In genomic region chr2:26034344-26035050, GRCm38 (mm10) we compare ENCODE assay signal across 20 mouse cellular contexts. TPM values are rescaled to one million over a fixed set of nuclear protein-coding genes. Genes with fewer than 3 reads are reported as not detected.
DNase-seq lines count a peak whose midpoint lies in the region; ATAC-seq lines count a peak whose summit lies in the region.
"Had no signal": no experiment of that assay in that cellular context is flagged by ENCODE, and none has a peak within 500 bp of the region (broad histone marks: within the 10 kb centered on the region; RNA-seq: fewer than 3 reads in every experiment).

No protein-coding gene starts in this region.

- ATAC-seq in kidney, embryonic 15.5 days (replicated peaks; ENCODE audit: low FRiP score) = no peak
- no peak for ATAC-seq in limb, embryonic 12.5 days (ENCODE audit: insufficient number of reproducible peaks, insufficient read depth, low FRiP score, low TSS enrichment, low read depth)
- no peak for ATAC-seq in limb, embryonic 13.5 days (ENCODE audit: low FRiP score, low read depth)
- ATAC-seq: forebrain, embryonic 16.5 days had no signal

- no peaks in the 10 kb centered on the region for H3K9me3 ChIP-seq in kidney, embryonic 15.5 days (replicated peaks)
- no peaks in the 10 kb centered on the region for H3K9me3 ChIP-seq in limb, embryonic 12.5 days
- H3K9me3 ChIP-seq in limb, embryonic 10.5 days (replicated peaks) = no peaks in the 10 kb centered on the region
- no peaks in the 10 kb centered on the region for H3K9me3 ChIP-seq in limb, embryonic 13.5 days
- H3K9me3 ChIP-seq: embryonic facial prominence, embryonic 13.5 days; forebrain, embryonic 12.5 days; heart, embryonic 15.5 days had no signal

- 63% methylated on average over 15 of the region's 15 CpGs for WGBS in kidney, embryonic 15.5 days
- WGBS in limb, embryonic 12.5 days = 62% methylated on average over 15 of the region's 15 CpGs
- 88% methylated on average over 15 of the region's 15 CpGs for WGBS in limb, embryonic 10.5 days
- 50% methylated on average over 15 of the region's 15 CpGs for WGBS in limb, embryonic 13.5 days

- H3K36me3 ChIP-seq in kidney, embryonic 15.5 days = no peaks in the 10 kb centered on the region
- H3K36me3 ChIP-seq in limb, embryonic 12.5 days = no peaks in the 10 kb centered on the region
- H3K36me3 ChIP-seq in limb, embryonic 10.5 days = no peaks in the 10 kb centered on the region
- H3K36me3 ChIP-seq in limb, embryonic 13.5 days = no peaks in the 10 kb centered on the region
- H3K36me3 ChIP-seq: embryonic facial prominence, embryonic 13.5 days; forebrain, embryonic 12.5 days; heart, embryonic 15.5 days had no signal

- H3K9ac ChIP-seq in kidney, embryonic 15.5 days = no peak overlapping the region
- H3K9ac ChIP-seq in limb, embryonic 12.5 days (replicated peaks) = no peak overlapping the region
- H3K9ac ChIP-seq in limb, embryonic 13.5 days = no peak overlapping the region
- H3K9ac ChIP-seq: embryonic facial prominence, embryonic 13.5 days; forebrain, embryonic 12.5 days; heart, embryonic 15.5 days had no signal

- no peaks in the 10 kb centered on the region for H3K27me3 ChIP-seq in kidney, embryonic 15.5 days
- H3K27me3 ChIP-seq in limb, embryonic 12.5 days = peaks cover 9% of the 10 kb centered on the region
- peaks cover 4% of the 10 kb centered on the region; the same call in 1 of the 2 replicates for H3K27me3 ChIP-seq in limb, embryonic 10.5 days (ENCODE audit: low read depth, poor library complexity, severe bottlenecking)
- peaks cover 24% of the 10 kb centered on the region; the same call in 1 of the 2 replicates for H3K27me3 ChIP-seq in limb, embryonic 13.5 days
- H3K27me3 ChIP-seq: embryonic facial prominence, embryonic 13.5 days had no signal

- DNase-seq in kidney, postnatal 10 days = peak; percentile 46
- DNase-seq in limb, embryonic 10.5 days (ENCODE audit: low spot score) = no peak
- peak; percentile 34 for DNase-seq in Muller cell, postnatal 12 days (ENCODE audit: inconsistent ontology term)
- no peak for DNase-seq in heart, adult 9 months (ENCODE audit: low spot score in 2 of 2)
- DNase-seq in right cerebral cortex, postnatal 36 days (ENCODE audit: low spot score in 2 of 2) = no peak
- DNase-seq: adrenal gland, postnatal 10 days; cerebellum, adult 18-20 months; cerebellum, adult 9-11 months; cerebellum, postnatal 36 days; gastrocnemius, postnatal 10 days; heart, adult 18-20 months; heart, postnatal 14 days had no signal

- no peak overlapping the region for H3K27ac ChIP-seq in kidney, embryonic 15.5 days
- H3K27ac ChIP-seq in limb, embryonic 12.5 days = peak overlapping the region; percentile 29; the same call in 1 of the 2 replicates
- H3K27ac ChIP-seq in limb, embryonic 10.5 days = no peak overlapping the region
- no peak overlapping the region for H3K27ac ChIP-seq in limb, embryonic 13.5 days
- H3K27ac ChIP-seq: embryonic facial prominence, embryonic 13.5 days; forebrain, embryonic 12.5 days; heart, embryonic 15.5 days had no signal

- 0 out of 2 replicates have a peak, but pooled peaks cover 7% of the 10 kb centered on the region for H3K4me1 ChIP-seq in kidney, embryonic 15.5 days
- H3K4me1 ChIP-seq in limb, embryonic 12.5 days (replicated peaks) = peaks cover 32% of the 10 kb centered on the region
- H3K4me1 ChIP-seq in limb, embryonic 10.5 days = peaks cover 31% of the 10 kb centered on the region
- H3K4me1 ChIP-seq in limb, embryonic 13.5 days = peaks cover 29% of the 10 kb centered on the region
- H3K4me1 ChIP-seq: embryonic facial prominence, embryonic 13.5 days; forebrain, embryonic 12.5 days had no signal

- H3K4me3 ChIP-seq in kidney, embryonic 15.5 days (replicated peaks) = no peak overlapping the region
- no peak overlapping the region for H3K4me3 ChIP-seq in limb, embryonic 12.5 days (replicated peaks)
- no peak overlapping the region for H3K4me3 ChIP-seq in limb, embryonic 10.5 days
- H3K4me3 ChIP-seq in limb, embryonic 13.5 days = no peak overlapping the region
- H3K4me3 ChIP-seq: embryonic facial prominence, embryonic 13.5 days; forebrain, embryonic 12.5 days; heart, embryonic 15.5 days had no signal

- no peak overlapping the region for H3K4me2 ChIP-seq in kidney, embryonic 15.5 days
- H3K4me2 ChIP-seq in limb, embryonic 12.5 days = peak overlapping the region; percentile 27; the same call in 1 of the 2 replicates
- peak overlapping the region; percentile 42 for H3K4me2 ChIP-seq in limb, embryonic 13.5 days (replicated peaks)
- H3K4me2 ChIP-seq: embryonic facial prominence, embryonic 13.5 days; forebrain, embryonic 12.5 days; heart, embryonic 11.5 days; heart, embryonic 15.5 days had no signal

RNA-seq across cellular contexts. Expression of gene Ubac1, which starts 12.9 kb away (rescaled TPM):
- polyA plus RNA-seq in kidney, embryonic 15.5 days (2015; fragmentation: Nextera tagmentation; extraction: Ambion mirVana) = 89.8 and 94.5 TPM in 2 replicates
- polyA plus RNA-seq in limb, embryonic 12.5 days (2016; fragmentation: Nextera tagmentation; extraction: Ambion mirVana) = 98.3 and 101 TPM in 2 replicates
- polyA plus RNA-seq in limb, embryonic 10.5 days (2016; fragmentation: Nextera tagmentation; extraction: Ambion mirVana) = 95.5 and 95.6 TPM in 2 replicates
- polyA plus RNA-seq in limb, embryonic 13.5 days (2015; fragmentation: Nextera tagmentation; extraction: Ambion mirVana) = 95.7 and 104 TPM in 2 replicates

RNA-seq across cellular contexts. Expression of gene Camsap1, which starts 51.4 kb away (rescaled TPM):
- 18.6 and 18.9 TPM in 2 replicates for polyA plus RNA-seq in kidney, embryonic 15.5 days (2015; fragmentation: Nextera tagmentation; extraction: Ambion mirVana)
- polyA plus RNA-seq in limb, embryonic 12.5 days (2016; fragmentation: Nextera tagmentation; extraction: Ambion mirVana) = 39.6 and 44.9 TPM in 2 replicates
- polyA plus RNA-seq in limb, embryonic 10.5 days (2016; fragmentation: Nextera tagmentation; extraction: Ambion mirVana) = 30.5 and 34.7 TPM in 2 replicates
- polyA plus RNA-seq in limb, embryonic 13.5 days (2015; fragmentation: Nextera tagmentation; extraction: Ambion mirVana) = 18.0 and 19.5 TPM in 2 replicates

Comparison
In these comparisons a context has a peak if more than half of its experiments do, and no peak if none do; other contexts are left out.
1. DNase-seq: peak in kidney, postnatal 10 days (single experiment) and Muller cell, postnatal 12 days (single experiment); none in limb, embryonic 10.5 days (single experiment), heart, adult 9 months (0 of 2) and right cerebral cortex, postnatal 36 days (0 of 2).